Mouse (Mus musculus) thymus, adult 2 months (tissue): Measurements from ENCODE around the gene Recql.

Experiments used
- CTCF ChIP-seq: fragments of 200-500 bp; IDR thresholded peaks from 2 replicates; pipeline ENCODE4 v1.5.1; 2012; ENCODE audit warnings: mild to moderate bottlenecking, control low read depth, low read length, moderate library complexity, borderline replicate concordance; ENCODE audit not compliant: control insufficient read depth, poor library complexity, insufficient read depth; ENCODE audit errors: extremely low read depth
- POLR2A ChIP-seq: fragments of 200-500 bp; IDR thresholded peaks from 2 replicates; pipeline ENCODE4 v1.6.1; 2012; ENCODE audit warnings: mild to moderate bottlenecking, low read length, control low read depth, moderate library complexity; ENCODE audit not compliant: control insufficient read depth, poor library complexity, insufficient read depth; ENCODE audit errors: extremely low read depth

DNA sequence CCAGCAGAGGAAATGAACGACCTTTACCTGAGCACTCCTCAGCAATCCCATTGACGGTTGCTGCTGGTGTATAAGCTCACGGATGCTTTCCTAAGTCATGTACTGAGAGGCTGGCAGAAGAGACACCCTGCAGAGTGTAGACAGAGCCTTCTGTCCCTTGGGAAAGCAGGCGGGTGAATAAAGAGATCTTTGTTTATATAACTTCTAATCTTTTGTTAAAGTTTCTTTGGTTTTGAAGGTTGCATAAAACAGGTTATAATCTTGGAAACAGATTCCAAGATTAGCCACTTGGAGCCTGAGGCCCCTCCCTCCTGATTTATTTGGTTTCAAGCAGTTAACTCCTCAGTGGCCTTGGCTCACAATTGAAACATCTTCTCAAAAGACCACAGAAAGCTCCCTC, 64.0 kb downstream of the Recql start, which contains the start of gene Slco1a5:
- no peak for TF ChIP-seq CTCF
- no peak for TF ChIP-seq POLR2A
